ENCODE assay signal across 8 mouse cellular contexts in genomic region chr5:103845418-103846153, GRCm38 (mm10).
DNase-seq lines count a peak whose midpoint lies in the region; ATAC-seq lines count a peak whose summit lies in the region.

No protein-coding gene starts in this region.

- peak; percentile 65 to 69 for DNase-seq in layer of hippocampus, postnatal 10 days (ENCODE audit: low spot score in 2 of 2)
- no peak for DNase-seq in layer of hippocampus, adult 11-12 months (ENCODE audit: low spot score)
- DNase-seq in cerebellum, postnatal 14 days: peak; percentile 87 to 88
- no peak for DNase-seq in heart, adult 18-20 months
- no peak for DNase-seq in liver, embryonic 11.5 days (ENCODE audit: low spot score)
- DNase-seq in thymus, postnatal 4 days: no peak

- no peak overlapping the region for H3K27ac ChIP-seq in forebrain, embryonic 16.5 days (ENCODE audit: low read length)
- no peak overlapping the region for H3K27ac ChIP-seq in midbrain, embryonic 16.5 days (ENCODE audit: low read length)
- no peak overlapping the region for H3K27ac ChIP-seq in liver, embryonic 11.5 days (ENCODE audit: low read depth, low read length)

- H3K4me1 ChIP-seq in forebrain, embryonic 16.5 days (replicated peaks; ENCODE audit: control insufficient read depth, insufficient read depth, low read length): peaks cover 14% of the 10 kb centered on the region
- peaks cover 9% of the 10 kb centered on the region; the same call in 1 of the 2 replicates for H3K4me1 ChIP-seq in midbrain, embryonic 16.5 days (ENCODE audit: control insufficient read depth, insufficient read depth, low read length)
- no peaks in the 10 kb centered on the region for H3K4me1 ChIP-seq in liver, embryonic 11.5 days (replicated peaks; ENCODE audit: control insufficient read depth, insufficient read depth, low read length)

- H3K9ac ChIP-seq in forebrain, embryonic 16.5 days (replicated peaks; ENCODE audit: low read depth, low read length): no peak overlapping the region
- H3K9ac ChIP-seq in midbrain, embryonic 16.5 days (ENCODE audit: low read depth, low read length): no peak overlapping the region
- H3K9ac ChIP-seq in liver, embryonic 11.5 days (ENCODE audit: low read depth, low read length): no peak overlapping the region

- WGBS in forebrain, embryonic 16.5 days: 45% methylated on average over 19 of the region's 19 CpGs
- WGBS in midbrain, embryonic 16.5 days: 34% methylated on average over 19 of the region's 19 CpGs
- 89% methylated on average over 19 of the region's 19 CpGs for WGBS in liver, embryonic 11.5 days

- ATAC-seq in forebrain, embryonic 16.5 days: peak; percentile 80
- ATAC-seq in midbrain, embryonic 16.5 days: peak; percentile 61
- ATAC-seq in liver, embryonic 11.5 days (replicated peaks; ENCODE audit: low FRiP score): no peak

- no peaks in the 10 kb centered on the region; the same call in 1 of the 2 replicates for H3K36me3 ChIP-seq in forebrain, embryonic 16.5 days (ENCODE audit: control insufficient read depth, insufficient read depth)
- H3K36me3 ChIP-seq in midbrain, embryonic 16.5 days (ENCODE audit: control insufficient read depth, insufficient read depth, low read length): no peaks in the 10 kb centered on the region
- peaks cover 25% of the 10 kb centered on the region; the same call in 1 of the 2 replicates for H3K36me3 ChIP-seq in liver, embryonic 11.5 days (ENCODE audit: control insufficient read depth, insufficient read depth, low read length)

- no peak overlapping the region for H3K4me2 ChIP-seq in forebrain, embryonic 16.5 days (ENCODE audit: low read length)
- no peak overlapping the region for H3K4me2 ChIP-seq in midbrain, embryonic 16.5 days (ENCODE audit: low read length)
- H3K4me2 ChIP-seq in liver, embryonic 11.5 days: no peak overlapping the region

- no peaks in the 10 kb centered on the region for H3K27me3 ChIP-seq in forebrain, embryonic 16.5 days (replicated peaks; ENCODE audit: control insufficient read depth, insufficient read depth, low read length)
- no peaks in the 10 kb centered on the region for H3K27me3 ChIP-seq in midbrain, embryonic 16.5 days (ENCODE audit: control insufficient read depth, insufficient read depth, low read depth, low read length)
- no peaks in the 10 kb centered on the region for H3K27me3 ChIP-seq in liver, embryonic 11.5 days (replicated peaks; ENCODE audit: control insufficient read depth, insufficient read depth, low read length)

- no peaks in the 10 kb centered on the region for H3K9me3 ChIP-seq in forebrain, embryonic 16.5 days (ENCODE audit: control insufficient read depth, low read length)
- no peaks in the 10 kb centered on the region for H3K9me3 ChIP-seq in midbrain, embryonic 16.5 days (replicated peaks; ENCODE audit: control insufficient read depth, low read length, poor library complexity, severe bottlenecking)
- H3K9me3 ChIP-seq in liver, embryonic 11.5 days (ENCODE audit: control insufficient read depth, low read length): no peaks in the 10 kb centered on the region

- H3K4me3 ChIP-seq in forebrain, embryonic 16.5 days (replicated peaks; ENCODE audit: low read length): no peak overlapping the region
- no peak overlapping the region for H3K4me3 ChIP-seq in midbrain, embryonic 16.5 days (ENCODE audit: low read depth, low read length)
- H3K4me3 ChIP-seq in liver, embryonic 11.5 days (ENCODE audit: low read depth, low read length): no peak overlapping the region

Comparison
In these comparisons a context has a peak if more than half of its experiments do, and no peak if none do; other contexts are left out.
1. DNase-seq: peak in layer of hippocampus, postnatal 10 days (2 of 2) and cerebellum, postnatal 14 days (2 of 2); none in layer of hippocampus, adult 11-12 months (single experiment), heart, adult 18-20 months (0 of 2), liver, embryonic 11.5 days (single experiment) and thymus, postnatal 4 days (single experiment).